Mouse (Mus musculus): ENCODE data around the gene Fam120a.

The Fam120a gene

DNA sequence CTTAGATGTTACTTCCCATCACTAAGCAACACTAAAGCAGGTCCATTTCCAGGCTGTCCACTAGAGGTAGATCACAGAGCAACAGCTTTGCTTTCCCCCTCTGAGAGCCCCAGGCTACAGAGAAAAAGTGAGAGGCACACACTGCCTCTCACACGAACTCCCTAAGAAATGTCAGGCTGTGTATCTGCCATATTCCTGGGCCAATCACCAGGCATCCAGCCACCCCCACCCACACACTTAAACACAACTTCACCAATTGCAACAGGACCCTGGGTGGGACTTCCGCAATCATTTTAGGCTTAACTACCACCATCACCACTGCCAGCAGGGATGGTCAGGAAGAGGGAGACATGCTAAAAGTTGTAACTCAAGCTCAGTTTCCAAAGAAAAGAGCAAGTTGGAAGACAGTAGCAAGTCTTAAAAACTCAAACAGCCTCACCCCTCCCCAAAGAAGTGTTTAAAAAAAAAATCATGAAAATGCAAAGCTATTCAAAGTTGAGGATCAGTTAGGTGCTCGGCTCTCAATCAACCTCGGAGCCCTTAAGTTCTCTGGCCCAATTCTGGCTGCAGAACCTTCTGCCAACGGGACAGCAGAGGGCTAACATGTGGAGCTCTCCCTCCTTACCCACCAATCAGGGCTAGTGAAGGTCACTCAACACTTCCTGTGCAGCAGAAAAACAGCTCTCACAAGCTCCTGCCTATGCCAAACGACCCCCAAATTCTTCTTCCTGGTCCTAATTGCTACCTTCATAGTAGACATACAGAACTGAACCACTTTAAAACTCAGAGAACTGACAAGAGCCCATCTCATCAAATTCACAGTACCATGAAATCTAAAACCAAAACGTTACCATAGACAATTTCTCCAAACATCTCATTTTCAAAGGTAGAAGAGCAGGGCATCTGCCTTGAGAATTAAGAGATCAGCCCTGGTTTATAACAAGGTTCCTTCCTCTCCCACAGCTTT is 2.0 kb downstream of the Fam120a start:
- peak; percentile 48 to 54 for DNase-seq (ENCODE audit: low spot score in 2 of 2)

DNA sequence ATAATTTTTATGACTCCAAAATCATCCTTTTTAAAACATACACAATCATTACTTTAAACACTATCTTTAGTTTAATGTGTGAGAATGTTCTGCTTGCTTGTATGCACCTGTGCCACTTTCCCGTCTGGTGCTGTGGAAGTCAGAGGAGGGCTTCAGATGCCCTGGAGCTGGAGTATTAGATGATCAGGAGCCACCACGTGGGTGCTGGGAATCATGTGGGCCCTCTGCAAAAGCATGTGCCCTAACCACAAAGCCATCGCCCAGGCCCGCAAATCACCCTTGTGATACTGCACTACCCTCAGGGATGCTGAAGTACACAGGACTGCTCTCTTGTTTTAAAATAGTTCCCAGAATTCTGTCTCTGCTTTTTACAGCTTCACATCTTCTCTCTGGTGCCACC is 3.0 kb downstream of the Fam120a start:
- DNase-seq (ENCODE audit: low spot score in 2 of 2): no peak

DNA sequence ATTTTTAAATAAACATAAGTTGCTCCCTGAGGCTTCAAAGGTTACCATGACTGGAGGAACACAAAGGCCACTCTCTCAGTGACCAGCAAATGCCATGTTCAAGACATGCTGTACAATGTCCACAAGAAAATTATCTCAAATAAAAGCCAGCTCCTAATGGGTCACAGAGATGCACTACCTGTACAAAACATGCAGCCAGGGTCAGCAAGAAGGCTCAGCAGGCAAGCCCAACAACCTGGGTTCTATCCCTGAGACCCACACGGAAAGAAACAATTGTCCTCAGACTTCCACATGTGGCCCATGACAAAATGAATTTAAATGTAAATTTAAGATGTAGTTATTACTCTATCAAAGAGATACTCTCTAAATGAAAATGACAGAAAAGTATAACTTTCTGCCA is 4.7 kb downstream of the Fam120a start:
- DNase-seq (ENCODE audit: low spot score in 2 of 2): no peak

DNA sequence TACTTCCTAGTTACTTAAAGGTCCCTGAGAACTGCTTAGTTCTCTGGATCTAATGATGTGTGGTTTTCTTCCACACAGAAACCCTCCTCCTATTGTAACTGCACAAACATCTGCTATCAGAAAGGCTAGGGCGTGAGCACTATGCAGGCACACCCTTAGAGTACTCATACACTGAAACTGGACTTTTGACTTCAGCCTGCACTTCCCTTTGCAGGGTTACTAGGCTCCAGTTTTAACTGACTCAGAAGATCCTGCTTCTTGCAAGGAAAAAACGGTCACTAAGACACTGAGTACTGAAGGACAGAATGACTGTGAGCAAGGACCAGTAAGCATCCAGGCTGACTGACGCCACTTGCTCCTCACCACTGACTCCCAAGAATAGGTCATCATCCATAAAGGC is 5.3 kb downstream of the Fam120a start:
- DNase-seq (ENCODE audit: low spot score in 2 of 2): no peak

DNA sequence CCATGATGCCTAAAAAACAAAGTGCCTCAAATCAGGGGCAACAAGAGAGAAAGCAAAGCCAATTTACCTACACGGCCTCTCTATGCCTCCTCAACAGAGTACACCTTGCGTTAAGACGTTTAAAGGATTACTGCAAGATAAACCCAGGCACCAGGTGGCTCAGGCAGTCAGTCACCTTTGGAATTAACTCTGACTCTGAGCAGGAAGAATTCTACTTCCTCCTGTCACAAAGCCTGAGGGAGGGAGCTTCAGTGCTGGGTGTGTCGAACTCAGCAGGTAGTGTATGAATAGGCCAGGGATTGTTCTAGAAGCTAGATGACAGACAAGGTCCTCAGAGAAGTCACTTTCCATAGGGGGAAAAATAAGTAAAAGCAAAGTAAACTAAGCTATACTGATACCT is 9.2 kb downstream of the Fam120a start:
- no peak for DNase-seq (ENCODE audit: low spot score in 2 of 2)

DNA sequence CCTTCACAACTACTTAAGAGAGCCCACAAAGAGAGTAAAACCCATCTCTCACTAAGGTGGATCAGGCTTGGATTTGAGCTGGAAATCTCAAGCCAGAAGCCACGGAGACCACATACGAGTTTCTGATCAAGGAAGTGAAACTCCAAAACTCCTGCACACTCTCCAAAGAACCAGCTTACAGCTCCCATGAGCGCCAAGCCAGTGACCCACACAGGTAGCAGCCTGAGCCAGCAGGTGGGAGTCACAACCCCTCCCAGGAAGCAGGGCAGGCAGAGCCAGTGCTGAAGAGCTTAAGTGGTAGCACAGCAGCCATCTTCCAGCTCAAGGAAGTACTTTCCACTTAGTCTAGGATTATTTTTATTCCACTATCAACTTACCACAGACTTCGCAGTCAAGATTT is 13.0 kb downstream of the Fam120a start:
- DNase-seq (ENCODE audit: low spot score in 2 of 2): no peak

DNA sequence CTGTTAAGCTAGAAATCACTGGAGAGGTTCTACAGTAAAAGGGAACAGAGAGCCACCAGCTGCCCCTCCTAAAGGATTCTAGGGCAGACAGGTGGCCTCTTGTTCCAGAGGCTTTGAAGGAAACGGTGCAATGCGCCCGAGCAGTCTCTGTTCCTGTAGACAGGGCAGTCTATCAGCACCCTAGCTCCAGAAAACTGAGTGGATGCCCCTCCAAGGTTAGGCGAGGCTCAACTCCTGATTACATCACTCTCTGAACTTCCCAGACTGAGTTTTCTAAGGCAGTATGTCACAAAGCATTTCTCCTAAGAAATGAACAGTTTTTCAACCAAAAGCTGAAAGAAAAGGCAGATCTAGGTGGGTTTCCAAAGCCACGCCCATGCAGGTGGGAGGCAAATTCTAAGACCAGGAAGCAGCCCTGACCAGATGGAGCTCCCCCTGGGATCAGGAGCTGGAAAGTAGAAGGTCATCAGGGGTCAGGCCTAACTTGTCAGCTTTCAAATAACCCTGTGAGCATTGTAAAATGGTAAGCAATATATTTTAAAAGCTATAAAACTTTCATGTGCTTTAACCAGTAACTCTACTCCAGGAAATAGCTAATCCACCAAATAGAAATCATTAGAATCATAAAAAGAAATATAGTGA is 17.1 kb downstream of the Fam120a start:
- DNase-seq (ENCODE audit: low spot score in 2 of 2): no peak

DNA sequence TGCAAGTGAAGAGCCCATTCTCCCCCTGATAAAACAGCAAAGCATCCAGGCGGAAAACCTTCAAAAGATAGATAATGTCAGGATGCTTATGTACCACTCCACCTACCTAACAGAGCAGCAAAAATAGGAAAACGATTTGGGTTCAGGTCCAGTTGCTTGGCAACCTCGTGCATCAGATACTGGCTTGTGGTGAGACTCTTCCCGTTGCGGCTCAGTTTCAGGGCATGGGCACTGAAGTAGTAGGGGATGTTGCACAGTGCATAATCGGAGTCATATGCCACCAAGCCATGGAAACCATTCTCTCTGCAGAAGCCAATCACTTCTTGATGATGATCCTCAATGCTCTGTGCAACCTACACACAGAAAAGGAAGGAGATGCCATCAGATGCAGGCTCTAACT is 18.9 kb downstream of the Fam120a start:
- DNase-seq (ENCODE audit: low spot score in 2 of 2): no peak

DNA sequence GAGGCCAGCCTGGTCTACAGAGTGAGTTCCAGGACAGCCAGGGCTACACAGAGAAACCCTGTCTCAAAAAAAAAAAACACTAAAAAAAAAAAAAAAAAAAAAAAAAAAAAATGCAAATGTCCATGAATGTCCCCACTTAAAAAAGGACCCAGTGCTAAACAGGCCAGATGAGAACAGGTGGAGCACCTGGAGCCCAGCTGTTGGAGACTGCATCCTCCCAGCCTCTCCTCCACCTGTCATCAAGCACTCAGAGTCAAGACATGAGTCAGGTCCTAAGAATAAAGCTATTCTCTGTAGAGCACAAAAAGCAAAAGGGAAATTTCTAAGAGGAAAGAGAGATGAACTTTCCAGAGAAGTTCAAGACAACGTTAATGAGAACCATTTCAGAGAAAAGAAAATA is 23.2 kb downstream of the Fam120a start:
- no peak for DNase-seq (ENCODE audit: low spot score in 2 of 2)

DNA sequence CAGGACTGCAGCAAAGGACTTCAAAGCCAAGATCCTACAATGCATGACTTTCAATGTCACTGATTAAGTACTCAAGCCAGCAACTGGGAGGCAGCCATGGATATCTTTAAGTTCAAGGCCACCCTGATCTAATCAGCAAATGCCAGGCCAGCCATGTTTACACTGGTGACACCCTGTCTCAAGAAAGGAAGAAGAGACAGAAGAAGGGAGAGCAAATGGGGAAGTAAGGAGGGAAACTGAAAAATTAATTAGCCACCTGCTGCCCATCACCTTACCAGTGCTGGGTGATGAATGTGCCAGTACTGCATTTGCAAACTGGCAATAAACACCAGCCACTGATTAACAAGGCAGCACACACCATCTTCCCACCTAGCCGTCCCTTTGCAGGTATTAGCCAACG is 25.3 kb downstream of the Fam120a start:
- no peak for DNase-seq (ENCODE audit: low spot score in 2 of 2)

DNA sequence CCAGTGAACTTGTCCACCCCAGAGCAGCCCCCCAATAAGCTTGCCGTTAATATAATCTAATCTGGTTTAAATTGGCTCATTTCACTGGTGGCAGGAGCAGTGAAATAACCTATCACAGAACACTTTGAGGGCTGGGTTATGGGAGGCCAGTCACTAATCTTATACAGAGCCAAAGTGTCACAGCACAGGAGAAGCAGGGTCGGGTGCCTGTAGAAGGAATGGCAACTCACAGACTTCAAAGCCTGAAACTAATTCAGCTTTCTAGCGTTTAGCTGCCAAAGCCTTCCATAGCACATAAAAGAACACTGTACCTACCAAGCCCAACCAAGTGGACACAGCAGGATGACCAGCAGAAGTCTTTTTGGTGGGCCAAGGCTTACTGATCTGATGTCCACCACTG is 26.0 kb downstream of the Fam120a start:
- no peak for DNase-seq (ENCODE audit: low spot score in 2 of 2)

DNA sequence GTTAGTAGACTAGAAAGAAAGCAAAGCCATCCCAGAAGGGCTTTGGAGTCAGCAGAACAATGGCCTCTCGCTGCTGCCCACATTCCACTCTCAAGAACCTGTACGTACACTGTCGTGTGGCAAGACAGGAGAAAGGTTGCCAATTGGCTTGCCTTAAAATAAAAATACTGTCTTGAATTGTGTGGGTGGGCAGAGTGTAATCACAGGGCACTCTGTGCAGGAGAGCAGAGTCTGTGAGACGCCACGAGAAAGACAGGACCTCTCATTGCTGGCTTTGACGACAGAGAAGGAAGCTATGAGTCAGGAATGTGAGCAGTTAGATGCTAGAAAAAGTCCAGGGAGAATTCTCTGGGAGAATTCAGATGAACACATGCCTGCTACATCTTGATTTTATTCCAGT is 33.2 kb downstream of the Fam120a start:
- DNase-seq (ENCODE audit: low spot score in 2 of 2): no peak

DNA sequence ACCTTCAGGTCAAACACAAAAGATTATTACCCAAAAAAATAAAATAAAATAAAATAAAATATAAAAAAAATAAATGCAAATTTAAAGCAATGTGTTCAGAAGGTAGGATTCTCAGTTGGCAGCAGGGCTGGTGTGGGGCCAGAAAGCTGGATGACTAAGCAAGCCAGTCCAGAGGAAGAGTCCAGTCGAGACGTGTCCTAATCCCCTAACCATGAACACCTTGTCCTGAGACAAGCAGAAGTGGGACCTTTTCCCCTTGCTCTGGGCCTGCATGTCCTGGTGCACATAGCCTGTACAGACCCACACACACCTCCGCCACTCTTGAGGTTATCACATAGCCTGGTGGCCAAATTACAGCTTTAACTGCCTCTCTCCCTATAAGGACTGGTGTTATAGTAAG is 35.1 kb downstream of the Fam120a start:
- DNase-seq (ENCODE audit: low spot score in 2 of 2): no peak

DNA sequence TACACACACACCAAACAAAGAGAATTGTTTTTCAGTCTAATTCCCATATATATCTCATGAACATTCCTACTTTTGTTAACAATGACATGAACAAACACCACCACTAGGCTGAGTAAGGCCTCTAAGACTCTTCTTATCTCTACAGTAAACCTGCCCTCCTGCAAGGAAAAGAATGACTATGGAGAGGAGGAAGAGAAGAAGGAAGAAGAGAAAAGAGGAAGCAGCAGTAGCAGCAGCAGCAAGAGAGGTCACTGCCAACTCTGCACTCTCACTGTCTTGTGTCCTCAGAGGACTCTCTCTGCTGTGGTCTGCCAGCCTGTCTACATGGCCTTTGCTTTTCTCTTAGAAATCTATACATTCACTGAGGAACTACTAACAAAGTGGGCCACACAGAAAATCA is 36.1 kb downstream of the Fam120a start:
- no peak for DNase-seq (ENCODE audit: low spot score in 2 of 2)

DNA sequence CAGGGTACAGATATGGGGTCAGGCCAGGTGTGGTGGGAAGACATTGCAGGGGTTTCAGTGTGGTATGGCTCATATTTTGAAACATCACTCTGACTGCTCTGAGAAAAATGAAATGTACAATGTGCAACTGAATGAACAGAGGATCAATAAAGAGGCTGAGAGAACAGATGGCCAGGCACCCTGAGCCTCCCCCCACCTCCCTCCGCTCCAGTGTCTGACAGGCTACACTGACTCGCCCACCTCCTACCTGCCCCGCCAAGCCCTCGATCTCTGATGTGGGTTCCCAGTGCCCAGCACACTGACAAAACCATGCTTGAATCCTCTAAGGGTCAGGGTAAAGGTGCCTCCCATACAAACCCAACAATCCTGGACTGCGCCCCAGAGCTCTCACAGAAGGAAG is 36.6 kb downstream of the Fam120a start:
- DNase-seq (ENCODE audit: low spot score in 2 of 2): no peak

DNA sequence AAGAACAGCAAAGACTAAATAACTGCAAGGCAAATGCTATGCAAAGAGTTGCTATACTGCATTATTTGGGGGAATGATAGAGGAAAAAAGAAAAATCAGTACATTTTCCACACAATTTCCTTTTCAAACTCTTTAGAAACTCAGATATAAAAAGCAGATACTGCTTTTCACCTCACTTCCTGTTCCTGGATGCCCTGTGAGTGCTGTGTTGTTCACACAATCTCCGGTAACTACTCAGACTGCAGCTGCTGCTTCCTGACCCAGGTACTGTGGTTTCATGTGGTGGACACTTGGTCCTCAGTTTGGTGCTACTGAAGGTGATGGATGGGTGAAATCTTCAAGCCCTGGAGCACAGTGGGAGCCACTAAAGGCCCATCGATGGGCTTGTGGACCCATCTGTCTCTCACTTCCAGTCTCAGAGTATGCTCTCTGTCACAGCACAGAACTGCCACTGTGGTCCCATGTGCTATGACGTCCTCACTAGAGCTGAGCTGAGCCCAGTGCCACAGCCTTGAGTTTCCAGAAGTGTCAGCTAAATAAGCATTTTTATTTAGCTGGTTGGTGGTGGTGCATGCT is 38.2 kb downstream of the Fam120a start:
- no peak for DNase-seq (ENCODE audit: low spot score in 2 of 2)

DNA sequence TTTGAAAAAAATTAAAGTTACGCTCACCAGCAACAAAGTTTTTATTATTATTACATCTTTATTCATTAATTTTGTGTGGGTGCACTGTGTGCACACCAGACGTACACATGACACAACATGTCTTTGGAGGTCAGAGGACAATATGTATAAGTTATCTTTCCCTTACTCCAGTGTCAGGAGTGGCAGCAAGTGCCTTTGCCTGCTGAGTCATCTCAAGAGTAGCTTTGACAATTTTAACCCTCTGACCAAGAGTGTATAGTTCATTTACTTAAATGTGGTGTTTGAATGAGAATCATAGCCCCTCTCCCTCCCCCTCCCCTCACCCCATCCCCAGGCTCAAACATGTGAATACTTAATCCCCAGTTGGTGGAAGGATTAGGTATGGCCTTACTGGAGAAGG is 40.2 kb downstream of the Fam120a start:
- DNase-seq (ENCODE audit: low spot score in 2 of 2): no peak

DNA sequence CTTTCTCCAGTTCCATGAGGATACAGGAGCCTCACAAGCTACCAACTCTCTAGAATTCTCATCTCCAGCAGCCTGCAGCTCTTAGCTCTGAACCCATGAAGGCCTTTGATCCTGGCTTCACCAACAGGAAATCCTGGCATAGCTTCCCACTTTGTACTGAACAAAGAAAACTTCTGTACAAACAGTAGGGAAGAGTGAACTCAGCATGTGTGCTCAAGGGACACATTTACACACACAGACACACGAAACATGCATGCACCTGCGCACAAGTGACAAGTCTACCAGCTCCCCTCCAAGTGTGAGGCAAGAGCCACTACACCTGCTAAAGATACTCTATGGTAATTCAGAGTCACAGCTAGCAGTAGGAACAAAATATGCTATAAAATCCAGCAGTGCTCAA is 45.1 kb downstream of the Fam120a start:
- DNase-seq (ENCODE audit: low spot score in 2 of 2): no peak

DNA sequence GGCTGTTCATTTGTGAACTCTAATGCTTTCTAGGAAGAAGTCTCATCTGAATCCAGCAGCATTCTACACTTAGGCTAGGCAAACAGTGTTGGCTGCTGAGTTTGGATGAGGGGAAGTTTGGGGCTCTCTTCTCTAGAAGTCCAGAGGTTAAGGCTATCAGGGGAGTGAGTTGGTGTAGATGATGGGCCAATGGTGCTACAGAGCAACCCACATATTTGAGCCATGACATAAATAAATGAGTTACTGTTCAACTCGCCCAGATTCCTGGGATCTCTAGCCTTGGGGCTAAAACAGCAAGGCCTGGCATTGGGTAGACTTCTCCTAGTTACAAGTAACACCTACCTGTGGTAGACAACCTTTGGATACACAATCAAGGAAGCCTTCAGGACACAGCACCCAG is 46.6 kb downstream of the Fam120a start:
- DNase-seq (ENCODE audit: low spot score in 2 of 2): no peak

DNA sequence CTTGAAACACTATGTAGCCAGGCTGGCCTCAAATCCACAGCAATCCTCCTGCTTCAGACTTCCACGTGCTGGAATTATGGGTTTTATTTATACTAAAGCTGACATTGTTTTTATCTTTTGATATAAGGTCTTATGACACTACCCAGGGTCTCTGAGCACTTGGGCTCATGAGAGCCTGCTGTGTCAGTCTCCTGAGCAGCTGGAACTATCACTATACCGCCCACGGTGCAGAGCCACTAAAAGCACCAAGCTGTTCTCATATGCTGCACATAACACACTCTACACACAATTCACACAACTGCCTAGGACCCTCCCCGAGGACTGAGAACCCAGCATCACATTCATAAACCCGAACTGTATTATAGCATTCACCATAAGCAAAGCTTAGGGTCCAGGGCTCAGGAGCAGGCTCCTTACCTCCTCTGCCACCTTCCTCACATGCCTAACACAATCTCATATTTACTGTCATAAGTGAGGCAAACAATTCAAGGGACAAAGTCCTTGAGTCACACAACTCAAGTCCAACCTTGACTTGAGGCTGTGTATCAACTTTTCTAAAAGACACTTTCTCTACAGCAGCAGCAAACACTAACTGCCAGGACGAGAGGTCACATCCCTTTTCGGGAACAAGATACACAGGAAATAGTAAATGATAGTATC is 47.9 kb downstream of the Fam120a start:
- no peak for DNase-seq (ENCODE audit: low spot score in 2 of 2)

DNA sequence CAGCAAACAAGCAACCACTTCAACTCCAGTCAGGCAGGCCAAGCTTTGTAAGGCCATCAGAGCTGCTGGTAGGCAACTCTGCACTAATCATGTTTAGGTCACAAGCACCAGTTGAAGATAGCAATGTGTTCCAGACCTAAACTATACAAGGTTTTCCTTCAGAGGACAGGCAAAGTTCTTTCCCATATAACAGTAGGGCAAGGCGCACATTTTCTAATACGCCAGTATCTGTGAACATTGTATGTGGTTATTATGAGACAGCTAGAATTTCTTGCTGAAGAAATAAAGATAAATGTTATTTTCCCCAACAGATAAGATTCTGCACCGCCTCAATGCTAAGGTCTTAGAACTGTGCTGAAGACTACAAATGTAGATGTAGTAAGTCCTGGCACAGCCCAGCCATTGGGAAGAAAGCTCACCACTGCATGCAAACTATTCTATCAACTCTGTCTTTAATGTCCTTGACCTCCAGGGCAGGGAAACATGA is 50.7 kb downstream of the Fam120a start:
- no peak for DNase-seq (ENCODE audit: low spot score in 2 of 2)

DNA sequence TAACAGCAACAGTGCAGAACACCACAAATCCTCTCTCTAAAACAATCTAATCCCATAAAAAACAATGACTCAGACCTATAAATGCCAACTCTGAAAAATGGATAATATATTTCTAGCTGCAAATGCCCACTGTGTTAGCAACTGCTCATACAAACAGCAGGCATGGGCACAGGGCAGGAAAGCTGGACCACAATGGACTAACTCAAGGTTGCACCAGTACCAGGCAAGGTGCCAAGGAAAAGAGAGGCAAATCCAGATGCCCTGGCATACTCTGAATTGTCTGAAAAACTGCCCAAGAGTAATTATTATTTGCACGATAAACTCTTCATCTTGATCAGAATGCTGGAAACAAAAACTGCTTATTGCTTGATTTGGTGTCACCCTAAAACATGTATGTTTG is 54.1 kb downstream of the Fam120a start:
- no peak for DNase-seq (ENCODE audit: low spot score in 2 of 2)

Measured in frontal cortex, postnatal 14 days (tissue).